8 mouse cellular contexts compared by ENCODE assay signal in the genomic region with DNA sequence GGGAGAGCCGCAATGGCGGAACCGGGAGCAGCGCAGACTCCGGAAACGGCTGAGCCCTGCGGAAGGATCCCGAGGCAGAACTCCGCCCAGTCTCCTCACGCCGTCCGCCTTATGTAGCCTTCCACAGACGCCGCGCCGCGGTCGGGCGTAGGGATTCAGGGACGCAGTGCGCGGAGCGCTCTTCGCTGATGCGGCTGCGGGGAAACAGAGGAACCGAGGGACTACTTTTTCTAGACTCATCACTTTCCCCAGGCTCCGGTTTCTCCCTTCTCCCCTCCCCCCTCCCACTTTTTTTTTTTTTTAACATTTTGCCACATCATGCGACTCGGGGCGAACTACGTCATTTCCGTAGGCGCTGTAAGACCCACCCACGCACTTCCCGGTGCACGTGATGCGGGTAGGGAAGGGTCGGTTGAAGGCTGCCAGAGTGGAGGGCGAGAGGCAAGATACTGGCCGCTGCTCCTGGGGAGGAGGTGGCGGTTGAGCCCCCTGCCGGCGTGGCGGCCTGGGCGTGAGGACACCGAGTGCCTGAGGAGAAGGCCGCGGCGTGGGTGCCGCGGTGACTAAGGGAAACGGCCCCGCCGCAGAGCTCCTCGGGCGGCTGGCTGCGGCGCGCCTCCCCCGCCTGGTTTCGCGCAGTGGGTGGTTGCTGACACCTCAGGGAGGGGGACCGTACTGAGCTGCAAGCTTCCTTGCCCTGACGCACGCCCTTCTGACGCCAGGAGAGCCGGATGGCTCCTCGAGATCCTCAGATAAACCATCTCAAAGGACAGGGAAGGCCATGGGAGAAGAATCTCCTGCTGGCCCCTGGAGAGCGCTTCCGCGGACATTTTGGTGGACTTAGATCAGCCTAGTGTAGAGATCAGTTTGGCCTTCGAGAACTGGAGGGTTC. TPM values are rescaled to one million over a fixed set of nuclear protein-coding genes. Genes with fewer than 3 reads are reported as not detected.
DNase-seq lines count a peak whose midpoint lies in the region; ATAC-seq lines count a peak whose summit lies in the region.

Cltc (minus strand) TSS at position 86 of the 892 bp plus-strand sequence.

- no peaks in the 10 kb centered on the region for H3K9me3 ChIP-seq in hindbrain, embryonic 12.5 days (replicated peaks)

- peaks cover 21% of the 10 kb centered on the region for H3K4me1 ChIP-seq in hindbrain, embryonic 12.5 days

- WGBS in hindbrain, embryonic 12.5 days: under 1% methylated on average over 68 of the region's 73 CpGs

- no peaks in the 10 kb centered on the region for H3K27me3 ChIP-seq in hindbrain, embryonic 12.5 days

- peak within 1 kb of the TSS; percentile 94 for H3K4me3 ChIP-seq in hindbrain, embryonic 12.5 days

- peak within 1 kb of the TSS; percentile 91 for H3K9ac ChIP-seq in hindbrain, embryonic 12.5 days

- peak within 1 kb of the TSS; percentile 89 for H3K4me2 ChIP-seq in hindbrain, embryonic 12.5 days (replicated peaks)

- ATAC-seq in hindbrain, embryonic 12.5 days (ENCODE audit: low FRiP score): peak; percentile 97

- peak within 1 kb of the TSS; percentile 98 for H3K27ac ChIP-seq in hindbrain, embryonic 12.5 days

- peak; percentile 99 for DNase-seq in NIH3T3 (ENCODE audit: low read depth)
- peak; percentile 96 to 97 for DNase-seq in cerebellum, postnatal 10 days
- DNase-seq in frontal cortex, postnatal 10 days (ENCODE audit: low spot score in 2 of 2): peak; percentile 98
- peak; percentile 98 to 99 for DNase-seq in layer of hippocampus, postnatal 14 days (ENCODE audit: low spot score in 2 of 2)
- peak; percentile 94 for DNase-seq in lung, postnatal 14 days
- peak; percentile 93 for DNase-seq in retina, adult 2 months (ENCODE audit: low read depth, low spot score)
- DNase-seq in thymus, postnatal 36 days: peak; percentile 95 to 96

- H3K36me3 ChIP-seq in hindbrain, embryonic 12.5 days: 0 out of 2 replicates have a peak, but pooled peaks cover 6% of the 10 kb centered on the region

RNA-seq across cellular contexts. Expression of gene Cltc, which starts in this region (rescaled TPM):
- polyA plus RNA-seq in hindbrain, embryonic 12.5 days (2016; fragmentation: Nextera tagmentation; extraction: Ambion mirVana): 179 and 189 TPM in 2 replicates
- total RNA-seq in layer of hippocampus, postnatal 14 days (2021): 100 to 1,000 TPM; 481 to 511 TPM

Comparison
In these comparisons a context has a peak if more than half of its experiments do, and no peak if none do; other contexts are left out.
1. Peak in every context shown above with its lines: DNase-seq, ATAC-seq, H3K4me3 ChIP-seq and H3K27ac ChIP-seq.